Mouse (Mus musculus) layer of hippocampus, postnatal 36 days (tissue): ENCODE data around the gene Rasa2. TPM values are rescaled to one million over a fixed set of nuclear protein-coding genes. Genes with fewer than 3 reads are reported as not detected.

Source experiments
- DNase-seq, 2 experiments: peaks; one replicate each; pipeline ENCODE4 v3.0.0; 2022
- total RNA-seq, 2 experiments: library from RNA; stranded (reverse); gene quantifications; 2 replicates each; pipeline ENCODE4 v1.2.3; 2021

Rasa2 gene
- total RNA-seq, 2 experiments from 2014 or later: 29.5 to 35.3 TPM

DNA sequence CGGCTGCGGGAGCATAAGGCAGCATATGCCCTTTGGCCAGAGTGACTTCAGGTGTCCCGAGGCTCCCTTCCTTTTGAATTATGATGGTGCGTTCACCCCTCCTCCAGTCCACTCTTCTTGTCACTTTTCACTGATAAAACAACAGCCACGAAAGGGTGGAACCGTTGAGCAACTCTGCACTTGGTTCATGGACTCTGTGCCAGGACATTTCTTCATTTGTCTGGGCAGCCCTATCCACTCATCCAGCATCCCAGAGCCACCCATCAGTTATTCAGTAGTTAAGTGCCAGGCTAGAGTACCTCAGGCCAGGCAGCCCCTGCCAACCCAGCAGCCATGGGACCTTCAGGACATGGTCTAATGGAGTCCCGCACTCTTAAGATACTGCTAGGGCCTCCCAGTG lies 7.1 kb upstream of the Rasa2 start:
- no peak for DNase-seq

DNA sequence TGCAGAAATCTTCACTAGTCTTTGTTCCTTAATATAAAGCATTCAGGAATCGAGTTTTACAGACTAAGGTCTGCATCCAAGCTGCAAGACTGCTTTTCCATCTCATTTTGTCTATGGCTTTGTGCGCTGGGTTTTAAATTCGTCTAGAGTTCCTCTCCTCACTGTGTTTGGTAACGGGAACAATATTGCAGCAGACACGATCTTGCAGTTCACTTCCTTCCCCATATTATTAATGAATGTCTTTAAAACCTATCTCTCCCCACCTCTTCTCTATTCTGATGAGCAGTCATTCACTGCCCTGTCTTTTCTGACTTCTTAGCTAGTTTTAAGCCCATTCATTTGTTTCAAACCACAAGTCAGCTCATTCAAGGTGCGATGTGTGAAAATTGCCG lies 5.7 kb upstream of the Rasa2 start:
- DNase-seq: no peak

DNA sequence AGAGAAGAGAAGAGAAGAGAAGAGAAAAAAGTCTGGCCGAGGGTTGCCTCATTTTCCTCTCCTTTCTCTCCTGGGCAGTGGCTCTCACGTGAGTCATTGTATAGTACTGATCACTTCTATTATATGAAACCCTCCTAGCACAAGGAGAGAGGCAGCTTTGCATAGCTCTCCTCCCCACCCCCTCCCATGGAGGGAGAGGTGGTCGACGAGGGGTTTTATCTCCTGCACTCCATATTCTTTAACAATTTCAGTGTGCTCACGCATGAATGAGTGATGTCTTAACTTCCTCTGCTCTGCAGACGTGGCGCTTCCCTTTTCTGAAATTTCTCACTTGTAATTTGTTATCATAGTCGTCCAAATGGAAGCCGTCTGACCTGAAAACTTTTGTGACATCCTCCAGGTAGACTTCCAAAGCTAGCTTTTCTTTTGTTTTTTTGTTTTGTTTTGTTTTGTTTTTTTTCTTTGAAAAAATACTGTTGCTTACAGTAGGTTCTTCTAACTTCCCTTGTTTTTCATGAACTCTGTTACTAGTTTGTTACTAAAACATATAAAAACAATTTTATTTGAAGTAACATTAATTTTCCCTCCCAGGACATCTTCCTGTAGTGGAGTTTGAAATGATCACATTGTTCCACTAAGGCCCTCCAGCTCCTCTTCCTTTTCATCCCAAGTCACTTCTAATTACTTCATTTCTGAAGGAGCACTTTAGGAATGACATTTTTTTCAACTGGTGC lies 5.2 kb upstream of the Rasa2 start:
- no peak for DNase-seq

DNA sequence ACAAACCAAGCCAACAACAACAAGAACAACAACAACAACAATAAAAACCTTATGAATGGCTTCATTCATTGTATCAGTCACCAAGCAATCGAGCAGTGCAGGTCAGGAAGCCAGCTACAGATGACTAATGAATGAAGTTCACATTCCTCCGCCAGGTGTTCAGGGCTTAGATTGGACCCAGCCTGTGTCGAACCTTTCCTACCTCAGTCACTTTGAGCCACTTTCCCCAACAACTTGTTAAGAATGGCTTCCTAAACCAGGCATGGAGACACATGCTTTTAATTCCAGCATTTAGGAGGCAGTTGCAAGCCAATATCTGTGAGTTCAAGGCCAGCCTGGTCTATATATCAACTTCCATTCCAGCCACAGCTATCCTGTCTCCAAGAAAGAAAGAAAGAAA lies 4.5 kb upstream of the Rasa2 start:
- no peak for DNase-seq

DNA sequence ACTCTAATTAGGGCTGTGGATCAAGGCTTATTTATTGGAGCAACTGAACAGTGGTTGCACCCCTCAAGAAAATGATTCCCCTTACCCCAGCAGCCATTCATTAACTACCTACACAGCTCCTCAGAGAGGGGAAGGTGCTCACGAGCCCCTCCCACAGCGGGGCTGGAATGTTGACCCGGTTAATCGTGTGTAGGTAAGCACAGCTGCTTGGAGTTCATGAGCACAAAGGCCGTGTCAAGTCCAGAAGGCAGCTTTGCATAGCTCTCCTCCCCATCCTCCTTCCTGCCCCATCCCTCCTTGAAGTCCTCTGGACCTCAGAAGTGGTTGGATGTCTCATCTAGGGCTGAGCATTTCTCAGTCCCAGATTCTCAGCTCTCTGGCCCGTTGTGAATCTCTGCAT lies 3.8 kb upstream of the Rasa2 start:
- DNase-seq: no peak

DNA sequence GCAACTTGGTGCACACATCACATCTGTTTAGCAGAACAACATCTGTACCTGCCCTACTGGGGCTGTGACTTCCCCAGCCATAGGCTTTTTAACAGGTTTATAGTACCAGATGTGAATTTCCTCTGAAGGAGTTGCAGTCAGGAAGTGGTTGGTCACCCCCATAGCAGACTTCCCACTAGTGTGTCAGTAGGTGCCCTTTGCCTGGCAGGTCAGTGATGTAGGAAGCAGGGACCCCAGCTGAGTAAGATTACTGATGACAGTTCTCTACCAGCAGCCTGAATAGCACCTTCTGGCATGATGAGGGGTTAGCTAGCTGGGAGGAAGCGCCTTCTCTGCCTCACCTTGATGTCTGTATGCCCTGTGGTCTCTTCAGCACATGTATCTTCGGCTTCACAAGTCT lies 2.4 kb upstream of the Rasa2 start:
- DNase-seq: no peak

DNA sequence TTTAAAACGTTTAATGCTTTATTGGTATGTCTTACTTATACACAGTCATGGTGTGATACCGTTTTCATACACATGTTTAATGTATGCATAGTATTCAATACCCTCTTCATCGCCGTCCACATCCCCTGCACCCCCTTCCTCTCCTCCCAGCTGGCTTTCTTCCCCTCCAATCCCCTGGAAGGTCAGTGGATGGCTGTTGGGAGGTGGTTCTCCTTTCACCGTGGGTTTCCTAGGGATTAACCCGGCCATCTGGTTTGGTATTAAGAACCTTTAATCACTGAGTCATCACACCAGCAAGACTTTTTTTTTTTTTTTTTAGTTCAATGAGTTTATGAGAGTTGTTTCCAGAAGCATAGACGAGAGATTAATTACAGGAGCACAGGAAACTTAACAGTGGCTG lies 1.3 kb upstream of the Rasa2 start:
- DNase-seq: no peak

DNA sequence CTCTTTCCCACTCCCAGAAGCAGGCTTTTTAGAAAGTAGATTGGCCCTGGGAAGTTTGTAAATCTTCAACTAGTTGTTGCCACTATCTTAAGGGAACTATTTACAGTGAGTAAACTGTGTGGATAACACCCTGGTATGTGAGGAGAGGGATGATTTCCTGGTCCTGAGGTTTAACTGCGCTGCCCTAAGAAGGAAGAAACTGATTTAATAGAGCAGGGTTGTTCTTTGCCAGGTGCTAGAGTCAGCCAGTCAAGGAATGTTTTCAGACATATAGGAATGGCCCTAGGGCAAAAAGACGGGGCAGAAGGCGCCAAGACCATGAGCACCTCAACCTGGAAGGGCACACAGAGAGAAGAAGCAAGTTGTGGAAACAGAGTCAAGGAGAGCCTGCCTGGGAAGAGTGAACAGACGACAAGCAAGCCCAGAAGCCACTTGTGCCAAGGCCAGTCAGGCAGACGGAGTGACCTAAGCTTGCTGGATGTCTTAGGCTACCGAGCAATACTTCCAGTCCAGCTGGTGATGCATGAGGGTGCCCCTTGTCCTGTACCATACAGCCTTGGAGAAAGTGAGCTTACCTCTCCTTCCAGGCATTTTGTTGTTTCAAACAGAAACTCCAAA lies 765 bp upstream of the Rasa2 start:
- DNase-seq: no peak

DNA sequence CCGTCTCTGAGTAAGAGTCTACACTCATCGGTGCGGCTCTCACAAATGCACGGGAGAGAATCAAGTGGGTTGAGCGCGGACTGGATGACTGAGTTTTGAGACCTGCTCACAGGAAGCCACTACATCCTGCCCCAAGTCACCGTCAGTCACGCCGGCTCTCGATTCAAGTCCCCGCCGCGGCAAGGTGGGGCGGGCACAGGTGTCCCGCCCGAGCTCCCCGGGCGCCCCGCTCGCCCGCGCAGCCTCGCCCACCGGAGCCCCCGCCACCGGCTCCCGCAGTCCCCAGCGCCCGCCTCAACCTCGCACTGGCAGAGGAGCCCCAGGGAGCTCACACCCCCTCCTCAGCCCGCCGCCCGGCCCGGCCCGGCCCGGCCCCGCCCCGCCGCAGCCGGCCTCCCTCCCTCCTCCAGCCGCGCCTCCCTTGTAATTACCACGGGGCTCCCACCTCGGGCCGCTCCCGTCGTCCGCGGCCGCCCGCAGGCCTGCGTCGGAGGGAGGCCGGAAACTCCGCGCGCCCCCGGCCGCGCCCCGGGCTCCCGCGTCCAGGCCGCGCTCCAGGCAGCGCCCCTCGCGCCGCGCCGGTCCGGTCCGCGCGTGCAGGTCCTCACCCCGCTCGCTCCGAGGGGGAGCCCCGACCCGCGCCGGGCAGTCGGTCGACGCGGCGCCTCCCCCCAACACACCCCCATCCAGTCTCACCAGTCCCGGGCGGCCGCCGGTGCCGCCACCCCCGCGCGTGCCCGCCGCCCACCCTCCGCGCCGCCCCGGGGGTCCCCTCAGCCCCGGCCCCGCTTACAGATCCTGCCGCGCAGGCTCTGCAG lies 637 bp downstream of the Rasa2 start:
- DNase-seq: peak; percentile 27 to 40

DNA sequence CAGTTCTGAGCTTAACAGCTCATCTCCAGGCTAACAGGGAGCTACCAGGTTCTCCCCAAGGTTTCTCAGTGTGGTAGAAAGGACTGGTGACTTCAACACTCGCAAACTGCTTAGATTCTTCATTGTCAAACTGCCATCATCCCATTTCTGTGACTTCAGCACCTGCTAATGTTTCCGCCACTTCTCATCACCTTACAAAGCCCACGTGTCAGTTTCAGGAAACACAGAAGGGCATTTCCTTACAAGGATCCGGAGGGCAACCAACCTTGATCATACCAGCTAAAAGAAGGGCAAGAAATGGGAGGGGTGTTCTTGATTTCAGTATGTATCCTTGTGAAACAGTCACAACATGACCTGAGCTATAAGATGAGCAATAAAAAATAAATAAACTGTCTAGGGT lies 2.3 kb downstream of the Rasa2 start:
- no peak for DNase-seq

DNA sequence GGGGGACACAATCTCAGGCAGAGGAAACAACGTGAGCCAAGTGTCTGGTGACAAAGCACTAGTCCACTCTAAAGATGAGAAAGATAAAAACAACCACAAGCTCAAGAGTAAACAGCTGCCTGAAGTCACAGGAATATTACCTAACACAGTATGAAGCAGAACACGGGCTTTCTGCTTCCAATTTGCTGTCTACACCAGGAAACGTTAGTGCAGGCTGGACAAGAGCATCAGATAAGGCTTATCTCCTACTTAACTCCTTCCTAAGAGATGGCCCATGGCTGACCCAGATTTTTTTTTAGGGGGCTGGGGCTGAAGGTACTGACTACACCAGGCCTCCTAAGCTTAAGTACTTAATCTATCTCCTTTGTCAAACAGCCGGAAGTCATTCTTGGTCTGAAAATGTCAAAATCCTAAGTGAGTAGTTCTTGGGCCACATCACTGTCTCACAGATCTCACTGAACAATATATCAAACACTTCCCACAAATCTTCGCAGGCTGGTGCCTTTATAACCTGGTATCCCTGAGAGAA lies 3.8 kb downstream of the Rasa2 start:
- no peak for DNase-seq

DNA sequence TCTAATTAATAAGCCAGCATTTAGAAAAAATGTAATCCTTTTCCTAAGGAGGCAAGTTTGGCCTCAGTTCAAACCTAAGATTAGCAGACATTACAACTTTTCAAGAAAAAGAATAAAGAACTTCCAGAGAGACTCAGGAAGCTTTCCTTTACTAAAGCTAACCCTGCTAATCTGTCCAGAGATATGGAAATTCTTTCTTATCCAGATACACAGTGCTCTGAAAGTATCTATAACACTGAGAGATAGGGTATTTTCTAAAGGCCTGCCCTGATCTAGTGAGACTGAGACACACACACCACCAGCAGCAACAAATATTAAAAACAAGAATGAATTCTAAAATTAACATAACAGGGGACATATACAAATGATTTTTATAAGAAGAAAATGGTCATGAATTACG lies 4.4 kb downstream of the Rasa2 start:
- DNase-seq: no peak

DNA sequence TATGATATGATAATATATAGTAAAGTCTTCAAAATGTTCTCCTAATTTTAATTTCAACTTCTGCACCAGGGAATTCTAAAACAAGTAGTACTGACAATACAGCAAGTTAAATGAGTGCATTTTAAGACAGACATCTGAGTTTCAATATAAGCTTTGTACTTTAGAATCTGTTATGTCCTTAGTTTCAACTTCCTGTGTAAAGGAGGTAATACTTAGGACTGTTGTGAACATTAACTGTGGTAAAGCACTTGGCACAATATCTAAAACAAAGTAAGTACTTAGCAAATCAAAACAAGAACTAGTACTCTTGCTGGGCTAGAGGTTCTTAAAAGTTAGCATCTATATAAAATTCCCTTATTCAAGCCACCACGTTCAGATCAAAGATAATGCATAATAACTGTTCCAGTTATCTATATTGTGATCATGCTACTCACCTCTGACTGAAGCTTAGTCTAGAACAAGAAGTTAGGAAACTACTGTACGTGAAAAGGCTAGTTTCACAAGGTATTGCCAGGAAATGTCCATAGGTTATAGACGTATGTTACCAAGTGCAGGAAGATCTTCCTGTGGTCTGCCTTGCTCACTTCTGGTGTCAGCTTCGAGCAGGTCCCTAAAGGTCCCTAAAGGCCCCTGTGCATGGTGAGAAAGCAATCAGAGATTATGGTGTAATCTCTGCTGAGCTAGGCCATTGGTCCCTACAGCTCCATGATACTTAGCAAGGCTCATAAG lies 12.8 kb downstream of the Rasa2 start:
- no peak for DNase-seq

DNA sequence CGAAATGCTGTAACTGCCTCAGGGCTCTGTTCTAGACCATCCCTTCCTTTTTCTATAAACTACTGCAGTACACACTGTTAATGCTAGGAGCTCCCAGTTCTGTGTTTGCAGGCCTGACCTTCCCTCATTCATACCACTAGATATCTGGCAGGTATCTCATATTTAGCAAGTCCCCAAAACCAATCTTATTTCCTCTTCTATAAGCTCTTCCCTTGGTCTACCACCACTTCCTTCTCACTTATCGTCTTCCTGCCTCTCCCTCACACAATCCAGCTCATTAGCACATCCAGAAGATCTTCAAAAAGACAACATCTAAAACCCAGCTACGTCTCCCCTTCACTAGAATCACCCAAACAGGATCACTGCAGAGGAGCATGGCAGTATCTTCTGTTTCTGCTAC lies 19.1 kb downstream of the Rasa2 start:
- DNase-seq: no peak

DNA sequence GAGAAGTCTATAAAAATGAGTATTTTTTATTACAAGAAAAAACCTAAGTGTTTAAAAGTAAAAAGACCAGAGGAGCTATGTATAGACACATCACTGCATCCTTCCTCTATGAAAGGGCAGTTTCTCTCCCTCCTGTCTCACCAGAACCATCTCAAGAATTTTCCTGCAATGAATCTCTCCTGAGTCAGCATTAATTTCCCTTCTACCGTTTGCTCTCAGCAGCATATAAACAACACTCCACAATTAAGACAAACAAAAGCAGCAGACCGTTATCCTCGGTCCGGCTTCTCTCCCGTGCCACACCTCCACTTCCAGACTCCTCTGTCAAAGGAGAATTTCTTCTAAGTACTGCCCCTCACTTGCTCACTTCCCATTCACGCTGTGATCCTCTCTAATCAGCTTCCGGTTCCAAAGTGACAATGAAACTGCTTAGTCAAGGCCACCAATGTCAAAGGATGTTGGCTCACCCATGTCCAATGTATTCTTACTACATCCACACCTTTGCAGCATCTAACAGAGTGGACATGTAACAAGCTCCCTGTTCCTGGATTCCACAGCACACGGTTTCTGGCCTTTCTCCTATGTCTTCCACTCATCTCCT lies 19.6 kb downstream of the Rasa2 start:
- no peak for DNase-seq

DNA sequence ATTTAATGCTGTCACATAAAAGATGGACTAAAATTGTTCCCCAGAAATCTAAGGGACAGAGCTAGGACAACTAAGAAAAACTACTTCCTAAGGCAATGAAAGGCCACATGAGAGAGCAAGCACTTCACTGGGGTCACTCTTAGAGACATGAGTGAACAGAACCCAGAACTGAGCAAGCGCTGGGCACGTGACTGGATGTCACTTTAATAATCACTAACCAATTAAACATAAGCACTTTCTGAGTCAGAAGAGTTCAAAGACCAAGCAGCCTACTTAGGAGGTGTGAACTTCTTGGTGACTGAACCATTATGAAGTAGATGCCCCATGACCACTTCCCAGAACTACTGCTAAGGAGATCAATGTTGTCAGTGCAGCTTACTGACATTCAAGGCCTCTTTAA lies 20.6 kb downstream of the Rasa2 start:
- DNase-seq: no peak

DNA sequence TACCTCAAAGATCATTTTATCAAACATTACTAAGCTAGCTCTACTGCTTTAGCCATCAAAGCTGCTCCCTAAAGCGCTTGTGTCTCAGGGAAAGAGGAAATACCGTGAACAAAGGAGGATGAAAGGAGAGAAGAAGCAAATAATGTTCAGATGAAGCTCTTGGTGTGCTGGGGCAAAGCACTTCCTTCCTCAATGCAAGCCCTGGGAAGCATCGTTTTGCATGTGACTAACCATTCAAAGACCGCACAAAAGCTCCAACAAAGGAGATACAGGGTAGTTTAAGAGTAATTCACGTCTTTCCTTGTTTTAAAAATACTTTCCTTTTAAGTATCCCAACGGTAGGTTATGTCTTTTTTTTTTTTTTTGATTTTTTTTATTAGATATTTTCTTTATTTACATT lies 28.0 kb downstream of the Rasa2 start:
- no peak for DNase-seq

DNA sequence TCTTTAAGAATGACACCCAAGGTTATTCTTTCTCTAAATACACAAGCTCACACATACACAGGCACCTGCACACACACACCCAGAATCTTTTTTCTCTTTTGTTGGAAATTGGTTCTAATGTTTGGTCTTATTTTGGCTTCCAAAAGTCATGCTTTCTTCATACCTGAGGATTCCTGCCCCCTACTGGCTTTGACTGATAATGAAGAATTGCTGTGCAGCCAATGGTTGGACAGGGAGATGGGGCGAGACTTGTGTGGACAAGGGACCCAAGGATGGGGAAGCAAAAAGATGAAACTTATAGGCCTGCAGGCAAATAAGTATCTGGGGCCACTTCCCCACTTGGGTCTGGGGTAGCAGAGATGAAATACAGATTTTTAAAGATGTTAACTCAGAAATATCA lies 33.5 kb downstream of the Rasa2 start:
- DNase-seq: no peak

DNA sequence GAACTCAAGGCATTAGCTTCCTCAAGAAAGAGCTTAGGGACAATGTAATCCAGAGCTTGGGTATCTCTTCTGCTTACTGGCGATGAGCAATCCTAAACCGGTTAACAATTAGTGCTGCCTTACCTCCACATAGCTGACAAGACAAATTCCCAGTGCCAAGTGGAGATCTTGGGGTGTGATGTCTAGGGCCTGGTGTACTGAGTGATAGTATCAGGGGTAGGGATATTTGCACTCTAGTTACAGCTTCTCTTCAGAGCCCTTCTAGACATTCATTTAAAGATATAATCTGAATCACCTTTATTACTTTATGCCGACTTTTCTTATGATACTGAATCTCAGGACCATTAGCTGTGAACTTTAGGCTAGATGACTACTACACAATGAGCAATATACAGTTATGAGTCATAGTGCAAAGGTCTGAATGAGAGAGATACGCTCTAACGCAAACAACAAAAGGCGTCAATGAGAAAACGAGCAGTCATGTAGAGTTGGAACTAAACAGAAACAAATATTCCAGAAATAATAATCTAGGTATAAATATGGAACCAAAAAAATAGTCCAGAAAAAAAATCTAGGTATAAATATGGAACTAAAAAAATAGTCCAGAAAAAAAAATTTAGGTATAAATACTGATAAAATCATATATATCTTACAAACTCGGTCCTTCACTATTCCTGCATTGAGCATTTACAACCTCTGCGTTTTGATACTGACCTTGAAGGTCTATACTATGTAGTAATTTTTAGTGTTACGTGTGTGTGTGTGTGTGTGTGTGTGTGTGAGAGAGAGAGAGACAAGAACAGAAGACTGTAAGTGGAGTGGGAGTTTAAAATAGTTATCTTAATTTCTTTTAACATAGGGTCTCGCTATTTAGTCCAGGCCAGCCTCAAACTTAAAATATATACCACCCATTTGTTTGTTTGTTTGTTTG lies 38.5 kb downstream of the Rasa2 start:
- no peak for DNase-seq

DNA sequence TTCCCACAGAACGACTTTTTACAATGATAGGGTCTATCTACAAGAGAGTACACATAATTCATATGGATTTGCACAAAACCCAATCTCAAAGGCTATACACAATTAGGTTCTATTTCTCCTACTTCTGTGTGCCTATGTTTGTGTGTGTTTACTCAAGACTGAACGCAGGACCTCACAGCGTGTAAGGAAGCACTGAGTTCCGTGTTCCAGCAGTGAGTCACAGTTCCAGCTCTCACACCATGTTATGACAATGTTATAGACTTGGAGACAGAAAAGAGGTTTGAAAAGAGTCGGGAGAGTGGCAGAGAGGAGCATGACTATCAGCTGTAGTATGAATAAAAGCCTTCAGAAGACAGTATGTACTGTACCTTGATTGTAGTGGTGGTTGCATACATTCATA lies 42.1 kb downstream of the Rasa2 start:
- DNase-seq: no peak

DNA sequence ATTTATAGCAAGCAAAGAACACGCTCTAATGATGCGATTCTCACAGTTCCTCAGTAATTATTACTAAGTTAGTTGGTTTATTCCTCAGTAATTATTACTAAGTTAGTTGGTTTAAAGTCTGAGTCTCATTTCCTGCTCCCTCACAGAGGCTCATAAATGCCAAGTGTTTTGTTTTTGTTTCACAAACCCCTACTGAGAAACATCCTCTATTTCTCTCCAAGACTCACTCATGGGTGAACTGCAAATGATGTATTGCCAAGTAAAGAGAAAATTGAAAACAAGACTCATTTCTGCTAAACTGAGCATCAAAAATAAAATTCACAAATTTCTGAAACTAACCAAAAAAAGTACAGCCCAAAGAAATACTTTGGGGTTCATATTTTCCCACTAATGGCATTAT lies 47.9 kb downstream of the Rasa2 start:
- no peak for DNase-seq
